Mouse (Mus musculus) liver, adult 2 months (tissue): ENCODE results near the gene Fut7.

ENCODE experiments used
- CTCF ChIP-seq: fragments of 200-500 bp; IDR thresholded peaks from 2 replicates; pipeline ENCODE4 v1.5.1; 2011; ENCODE audit warnings: low read depth, low read length, control low read depth
- POLR2A ChIP-seq: fragments of 200-500 bp; IDR thresholded peaks from 2 replicates; pipeline ENCODE4 v1.6.1; 2011; ENCODE audit warnings: low read length, control low read depth; ENCODE audit not compliant: insufficient read depth; ENCODE audit errors: extremely low read depth

GRCm38 (mm10) chr2:25398065-25398464, 25.0 kb upstream of the Fut7 start:
- no peak for TF ChIP-seq CTCF
- TF ChIP-seq POLR2A: no peak
